Mouse (Mus musculus): ENCODE data around the gene Nos1ap. TPM values are rescaled to one million over a fixed set of nuclear protein-coding genes. Genes with fewer than 3 reads are reported as not detected.

Nos1ap gene
- polyA plus RNA-seq, 1 experiment from 2014 or later, result 6.0 TPM

GRCm38 (mm10) chr1:170410402-170411191 lies 179.1 kb downstream of the Nos1ap start:
- DNase-seq (no peak), ATAC-seq (no peak)
- no peak overlapping the region for H3K4me3 ChIP-seq (ENCODE audit: low read depth, low read length)
- 83% methylated on average over 8 of the region's 8 CpGs for WGBS (ENCODE audit: insufficient replicate concordance)
- TF ChIP-seq EP300 (IDR thresholded peaks at IDR 0.05; ENCODE audit: low read depth) (no peak), CTCF (IDR thresholded peaks at IDR 0.05; ENCODE audit: low read depth) (no peak)
- no peaks in the 10 kb centered on the region for H3K36me3 ChIP-seq (replicated peaks; ENCODE audit: insufficient read depth, low read length)
- no peak overlapping the region for H3K4me2 ChIP-seq (ENCODE audit: low read depth, low read length)
- no peak overlapping the region for H3K27ac ChIP-seq (ENCODE audit: low read depth)
- no peak overlapping the region for H3K9ac ChIP-seq (replicated peaks)
- H3K27me3 ChIP-seq (ENCODE audit: insufficient read depth, low read length), result no peaks in the 10 kb centered on the region
- H3K4me1 ChIP-seq (ENCODE audit: insufficient read depth), result 0 out of 2 replicates have a peak, but pooled peaks cover 5% of the 10 kb centered on the region
- no peaks in the 10 kb centered on the region for H3K9me3 ChIP-seq (ENCODE audit: low read length)

DNA sequence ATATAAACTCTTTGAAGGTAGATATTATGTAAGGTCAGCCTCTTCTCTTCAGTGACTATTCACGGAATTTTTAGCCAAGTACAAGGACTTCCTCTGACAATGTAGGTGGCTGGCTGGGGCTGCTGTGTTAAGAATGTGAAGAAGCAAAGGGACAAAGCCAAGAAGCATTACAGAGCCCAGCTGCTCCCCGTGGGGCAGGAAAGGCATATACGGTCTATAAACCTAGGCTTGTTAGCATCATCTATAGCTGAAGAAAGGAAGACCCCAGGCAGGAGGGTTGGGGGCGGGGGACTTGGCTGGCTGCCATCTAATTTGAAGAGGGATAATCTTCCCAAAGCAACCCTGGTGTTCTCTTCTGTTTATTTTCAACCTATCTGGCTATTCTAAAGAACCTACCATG lies 180.6 kb downstream of the Nos1ap start:
- Histone ChIP-seq H3K27me3 (ENCODE audit: insufficient read depth, low read length) (no peaks in the 10 kb centered on the region), H3K4me2 (ENCODE audit: low read depth, low read length) (no peak overlapping the region), H3K4me1 (ENCODE audit: insufficient read depth) (0 out of 2 replicates have a peak, but pooled peaks cover 5% of the 10 kb centered on the region), H3K9ac (replicated peaks) (no peak overlapping the region), H3K9me3 (ENCODE audit: low read length) (no peaks in the 10 kb centered on the region), H3K4me3 (ENCODE audit: low read depth, low read length) (no peak overlapping the region), H3K27ac (ENCODE audit: low read depth) (no peak overlapping the region), H3K36me3 (replicated peaks; ENCODE audit: insufficient read depth, low read length) (no peaks in the 10 kb centered on the region)
- no peak for DNase-seq
- no peak for TF ChIP-seq CTCF (IDR thresholded peaks at IDR 0.05; ENCODE audit: low read depth)
- TF ChIP-seq EP300 (IDR thresholded peaks at IDR 0.05; ENCODE audit: low read depth), result no peak
- no peak for ATAC-seq
- WGBS (ENCODE audit: insufficient replicate concordance), result 53% methylated on average over 4 of the region's 4 CpGs

- H3K4me3 ChIP-seq (ENCODE audit: low read depth, low read length), result no peak overlapping the region
- ATAC-seq, result no peak
- H3K27ac ChIP-seq (ENCODE audit: low read depth), result no peak overlapping the region
- WGBS (ENCODE audit: insufficient replicate concordance), result 80% methylated on average over 8 of the region's 8 CpGs
- H3K9me3 ChIP-seq (ENCODE audit: low read length), result no peaks in the 10 kb centered on the region
- no peaks in the 10 kb centered on the region for H3K27me3 ChIP-seq (ENCODE audit: insufficient read depth, low read length)
- no peak overlapping the region for H3K9ac ChIP-seq (replicated peaks)
- 0 out of 2 replicates have a peak, but pooled peaks cover 5% of the 10 kb centered on the region for H3K4me1 ChIP-seq (ENCODE audit: insufficient read depth)
- TF ChIP-seq EP300 (IDR thresholded peaks at IDR 0.05; ENCODE audit: low read depth) (no peak), CTCF (IDR thresholded peaks at IDR 0.05; ENCODE audit: low read depth) (no peak)
- no peaks in the 10 kb centered on the region for H3K36me3 ChIP-seq (replicated peaks; ENCODE audit: insufficient read depth, low read length)
- no peak for DNase-seq
- H3K4me2 ChIP-seq (ENCODE audit: low read depth, low read length), result no peak overlapping the region
These were observed 182.7 kb downstream of the Nos1ap start for GRCm38 (mm10) chr1:170406921-170407320.

- no peak for ATAC-seq
- H3K4me2 ChIP-seq (ENCODE audit: low read depth, low read length), result no peak overlapping the region
- DNase-seq, result no peak
- no peaks in the 10 kb centered on the region for H3K9me3 ChIP-seq (ENCODE audit: low read length)
- TF ChIP-seq EP300 (IDR thresholded peaks at IDR 0.05; ENCODE audit: low read depth), result no peak
- TF ChIP-seq CTCF (IDR thresholded peaks at IDR 0.05; ENCODE audit: low read depth), result no peak
- H3K4me3 ChIP-seq (ENCODE audit: low read depth, low read length), result no peak overlapping the region
- WGBS (ENCODE audit: insufficient replicate concordance), result 46% methylated on average over 2 of the region's 2 CpGs
- no peak overlapping the region for H3K27ac ChIP-seq (ENCODE audit: low read depth)
- H3K4me1 ChIP-seq (ENCODE audit: insufficient read depth), result 0 out of 2 replicates have a peak, but pooled peaks cover 5% of the 10 kb centered on the region
- no peaks in the 10 kb centered on the region for H3K36me3 ChIP-seq (replicated peaks; ENCODE audit: insufficient read depth, low read length)
- H3K9ac ChIP-seq (replicated peaks), result no peak overlapping the region
- H3K27me3 ChIP-seq (ENCODE audit: insufficient read depth, low read length), result no peaks in the 10 kb centered on the region
These were observed 184.5 kb downstream of the Nos1ap start for GRCm38 (mm10) chr1:170405152-170405551.

GRCm38 (mm10) chr1:170402682-170403081 lies 187.0 kb downstream of the Nos1ap start:
- 0 out of 2 replicates have a peak, but pooled peaks cover 5% of the 10 kb centered on the region for H3K4me1 ChIP-seq (ENCODE audit: insufficient read depth)
- ATAC-seq (no peak), DNase-seq (no peak)
- no peaks in the 10 kb centered on the region for H3K27me3 ChIP-seq (ENCODE audit: insufficient read depth, low read length)
- no peak overlapping the region for H3K27ac ChIP-seq (ENCODE audit: low read depth)
- no peaks in the 10 kb centered on the region for H3K9me3 ChIP-seq (ENCODE audit: low read length)
- no peak overlapping the region for H3K9ac ChIP-seq (replicated peaks)
- H3K4me3 ChIP-seq (ENCODE audit: low read depth, low read length), result no peak overlapping the region
- no peak overlapping the region for H3K4me2 ChIP-seq (ENCODE audit: low read depth, low read length)
- WGBS (ENCODE audit: insufficient replicate concordance), result 73% methylated on average over 4 of the region's 4 CpGs
- TF ChIP-seq EP300 (IDR thresholded peaks at IDR 0.05; ENCODE audit: low read depth), result no peak
- no peak for TF ChIP-seq CTCF (IDR thresholded peaks at IDR 0.05; ENCODE audit: low read depth)
- H3K36me3 ChIP-seq (replicated peaks; ENCODE audit: insufficient read depth, low read length), result no peaks in the 10 kb centered on the region

DNA sequence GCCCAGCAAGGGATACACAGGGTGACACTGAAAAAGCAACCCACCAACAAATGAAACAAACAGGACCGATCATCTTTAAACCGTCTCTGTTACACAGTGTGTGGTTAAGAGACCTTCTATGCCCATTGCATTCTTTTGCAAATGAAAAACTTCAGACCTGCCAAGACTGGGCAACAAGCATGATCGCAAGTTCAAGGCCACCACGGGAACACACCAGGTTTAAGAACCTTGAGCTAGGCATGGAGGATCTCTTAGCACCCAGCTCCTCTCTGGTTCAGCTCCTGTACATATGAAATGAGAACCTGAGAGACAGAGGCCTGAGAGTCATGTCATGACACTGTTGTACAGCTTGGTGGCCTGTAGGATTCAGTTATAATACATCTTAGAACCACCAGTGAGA lies 190.8 kb downstream of the Nos1ap start:
- Histone ChIP-seq H3K4me1 (ENCODE audit: insufficient read depth) (0 out of 2 replicates have a peak, but pooled peaks cover 3% of the 10 kb centered on the region), H3K4me2 (ENCODE audit: low read depth, low read length) (no peak overlapping the region), H3K9ac (replicated peaks) (no peak overlapping the region), H3K4me3 (ENCODE audit: low read depth, low read length) (no peak overlapping the region), H3K36me3 (replicated peaks; ENCODE audit: insufficient read depth, low read length) (no peaks in the 10 kb centered on the region), H3K27me3 (ENCODE audit: insufficient read depth, low read length) (no peaks in the 10 kb centered on the region), H3K9me3 (ENCODE audit: low read length) (no peaks in the 10 kb centered on the region), H3K27ac (ENCODE audit: low read depth) (no peak overlapping the region)
- 86% methylated on average over 4 of the region's 4 CpGs for WGBS (ENCODE audit: insufficient replicate concordance)
- no peak for DNase-seq
- TF ChIP-seq EP300 (IDR thresholded peaks at IDR 0.05; ENCODE audit: low read depth) (no peak), CTCF (IDR thresholded peaks at IDR 0.05; ENCODE audit: low read depth) (no peak)
- ATAC-seq, result no peak

All from liver, postnatal 0 days (tissue).